Mouse (Mus musculus): ENCODE measurements around the gene Hs6st1. TPM values are rescaled to one million over a fixed set of nuclear protein-coding genes. Genes with fewer than 3 reads are reported as not detected.
A peak's percentile ranks its signal among the peaks of the same experiment; 100 is the strongest.

Hs6st1 gene
- polyA plus RNA-seq, 1 experiment from 2014 or later = 4.3 TPM

DNA sequence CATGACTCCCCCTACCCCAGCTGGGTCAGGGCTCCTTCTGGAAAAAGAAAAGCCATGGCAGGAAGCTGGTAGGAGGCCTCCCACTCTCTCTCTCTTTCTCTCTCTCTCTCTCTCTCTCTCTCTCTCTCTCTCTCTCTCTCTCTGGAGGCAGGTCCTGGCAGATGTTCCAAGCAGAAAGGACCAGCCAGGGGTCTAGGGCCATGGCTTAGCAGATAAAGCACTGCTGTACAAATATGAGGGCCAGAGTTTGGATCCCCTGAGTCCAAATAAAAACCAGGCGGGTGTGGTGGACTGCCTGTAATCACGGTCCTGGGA is 4.6 kb upstream of the Hs6st1 start:
- H3K27ac ChIP-seq (ENCODE audit: low read length) = no peak overlapping the region
- ATAC-seq = no peak
- H3K9ac ChIP-seq (ENCODE audit: low read depth, low read length) = no peak overlapping the region
- no peak overlapping the region for H3K4me3 ChIP-seq (ENCODE audit: low read length)
- H3K9me3 ChIP-seq (ENCODE audit: control insufficient read depth, low read length) = no peaks in the 10 kb centered on the region
- H3K4me2 ChIP-seq (ENCODE audit: low read depth, low read length) = no peak overlapping the region
- H3K27me3 ChIP-seq (replicated peaks; ENCODE audit: control insufficient read depth, insufficient read depth, low read length) = no peaks in the 10 kb centered on the region
- H3K4me1 ChIP-seq (ENCODE audit: control insufficient read depth, insufficient read depth, low read length) = peaks cover 19% of the 10 kb centered on the region
- H3K36me3 ChIP-seq (ENCODE audit: control insufficient read depth, insufficient read depth, low read length) = no peaks in the 10 kb centered on the region
- 90% methylated on average over 2 of the region's 2 CpGs for WGBS

DNA sequence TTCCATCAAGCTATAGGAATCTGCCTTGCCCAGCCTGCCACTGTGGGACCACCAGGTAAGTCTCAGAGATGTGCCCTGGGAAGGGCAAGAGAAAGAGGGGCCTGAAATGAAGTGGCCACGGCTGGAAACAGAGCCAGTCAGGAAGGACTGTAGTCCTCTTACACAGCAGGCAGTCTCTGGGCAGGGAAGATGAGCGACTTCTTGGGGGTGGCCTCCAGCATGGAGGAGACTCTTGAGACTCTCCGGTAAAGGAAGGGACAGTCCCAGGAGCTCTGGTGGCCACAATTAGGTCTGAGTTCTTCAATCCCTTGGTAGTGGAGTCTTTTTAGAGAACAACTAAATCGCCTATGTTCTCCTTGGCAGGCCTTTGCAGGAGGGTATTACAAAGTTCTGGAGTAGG is 4.0 kb upstream of the Hs6st1 start:
- no peak for ATAC-seq
- H3K36me3 ChIP-seq (ENCODE audit: control insufficient read depth, insufficient read depth, low read length) = no peaks in the 10 kb centered on the region
- H3K4me1 ChIP-seq (ENCODE audit: control insufficient read depth, insufficient read depth, low read length) = peaks cover 19% of the 10 kb centered on the region
- H3K9ac ChIP-seq (ENCODE audit: low read depth, low read length) = peak overlapping the region; percentile 39; the same call in 1 of the 2 replicates
- H3K27me3 ChIP-seq (replicated peaks; ENCODE audit: control insufficient read depth, insufficient read depth, low read length) = no peaks in the 10 kb centered on the region
- 51% methylated on average over 4 of the region's 4 CpGs for WGBS
- no peak overlapping the region for H3K27ac ChIP-seq (ENCODE audit: low read length)
- H3K9me3 ChIP-seq (ENCODE audit: control insufficient read depth, low read length) = no peaks in the 10 kb centered on the region
- H3K4me3 ChIP-seq (ENCODE audit: low read length) = no peak overlapping the region
- peak overlapping the region; percentile 52; the same call in 1 of the 2 replicates for H3K4me2 ChIP-seq (ENCODE audit: low read depth, low read length)

DNA sequence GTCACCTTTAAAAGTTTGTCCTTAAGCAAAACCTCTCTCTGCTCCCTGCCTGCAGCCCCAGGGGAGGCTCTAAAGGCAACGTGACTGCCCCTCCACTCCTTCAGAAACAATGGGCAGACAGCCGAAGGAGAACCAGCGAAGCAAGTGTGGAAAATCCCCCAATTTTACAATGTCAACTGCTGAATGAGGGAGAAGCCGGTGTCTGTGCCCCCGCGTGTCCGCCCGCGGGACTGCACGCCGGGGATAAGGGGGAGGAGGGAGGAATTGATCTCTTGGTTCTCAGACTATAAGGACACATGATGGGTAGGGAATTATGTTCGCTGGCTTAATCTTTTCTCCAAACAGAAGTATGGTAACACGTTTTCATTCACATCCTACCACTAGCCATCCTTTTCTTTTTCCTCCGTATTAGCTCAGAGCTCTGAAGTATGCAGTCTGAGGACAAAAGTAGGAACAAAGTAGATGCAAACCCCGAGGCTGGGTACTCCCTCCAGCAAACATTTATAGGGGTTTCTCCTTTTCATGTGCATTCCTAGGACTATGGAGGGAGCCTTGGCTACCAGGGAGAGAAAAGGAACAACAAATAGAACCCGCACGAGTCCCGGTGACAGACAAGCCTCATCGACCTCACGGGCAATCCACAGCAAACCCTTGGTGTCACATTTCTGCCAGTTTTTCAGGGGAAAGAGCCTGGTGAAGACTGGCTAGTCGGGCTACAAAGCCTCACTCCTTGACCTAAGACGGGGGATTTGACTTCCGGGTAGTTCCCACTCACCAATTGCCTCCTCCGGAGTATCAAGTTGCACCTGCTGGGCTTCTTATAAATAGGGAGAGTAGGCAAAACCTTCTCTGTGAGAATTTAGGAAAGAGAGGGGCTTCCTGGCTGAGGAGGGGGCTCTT is 3.1 kb upstream of the Hs6st1 start:
- H3K9me3 ChIP-seq (ENCODE audit: control insufficient read depth, low read length) = no peaks in the 10 kb centered on the region
- peak; percentile 37; the same call in 1 of the 2 replicates for ATAC-seq
- H3K9ac ChIP-seq (ENCODE audit: low read depth, low read length) = peak overlapping the region; percentile 39
- 2% methylated on average over 24 of the region's 24 CpGs for WGBS
- peak overlapping the region; percentile 24 for H3K4me3 ChIP-seq (ENCODE audit: low read length)
- H3K4me1 ChIP-seq (ENCODE audit: control insufficient read depth, insufficient read depth, low read length) = peaks cover 28% of the 10 kb centered on the region
- H3K27me3 ChIP-seq (replicated peaks; ENCODE audit: control insufficient read depth, insufficient read depth, low read length) = no peaks in the 10 kb centered on the region
- H3K4me2 ChIP-seq (ENCODE audit: low read depth, low read length) = peak overlapping the region; percentile 52
- 0 out of 2 replicates have a peak overlapping the region, but pooled peaks have one; percentile 7 for H3K27ac ChIP-seq (ENCODE audit: low read length)
- no peaks in the 10 kb centered on the region for H3K36me3 ChIP-seq (ENCODE audit: control insufficient read depth, insufficient read depth, low read length)

DNA sequence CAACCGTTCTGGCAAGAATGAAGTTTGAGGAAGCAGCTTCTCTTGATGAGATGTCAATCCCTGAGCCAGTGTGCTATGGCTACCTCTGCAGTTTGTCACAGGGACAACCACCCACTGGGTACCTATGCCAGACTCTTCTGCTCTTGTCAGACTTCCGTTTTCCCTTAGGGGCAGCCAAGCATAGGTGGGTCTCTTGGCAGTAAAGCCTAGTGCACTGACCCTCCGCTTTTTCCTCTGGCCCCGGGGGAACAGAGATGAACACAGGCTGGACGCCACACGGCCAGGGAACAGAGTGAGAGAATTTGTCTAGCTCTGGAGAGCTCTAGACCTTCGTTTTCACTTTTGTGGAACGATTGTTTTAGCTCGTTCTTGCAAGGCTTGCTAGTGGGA is 2.4 kb upstream of the Hs6st1 start:
- Histone ChIP-seq H3K27ac (ENCODE audit: low read length) (no peak overlapping the region), H3K4me1 (ENCODE audit: control insufficient read depth, insufficient read depth, low read length) (peaks cover 34% of the 10 kb centered on the region), H3K36me3 (ENCODE audit: control insufficient read depth, insufficient read depth, low read length) (no peaks in the 10 kb centered on the region), H3K9me3 (ENCODE audit: control insufficient read depth, low read length) (no peaks in the 10 kb centered on the region), H3K4me2 (ENCODE audit: low read depth, low read length) (peak overlapping the region; percentile 52; the same call in 1 of the 2 replicates), H3K27me3 (replicated peaks; ENCODE audit: control insufficient read depth, insufficient read depth, low read length) (no peaks in the 10 kb centered on the region), H3K4me3 (ENCODE audit: low read length) (no peak overlapping the region), H3K9ac (ENCODE audit: low read depth, low read length) (no peak overlapping the region)
- WGBS = 62% methylated on average over 9 of the region's 9 CpGs
- no peak for ATAC-seq

DNA sequence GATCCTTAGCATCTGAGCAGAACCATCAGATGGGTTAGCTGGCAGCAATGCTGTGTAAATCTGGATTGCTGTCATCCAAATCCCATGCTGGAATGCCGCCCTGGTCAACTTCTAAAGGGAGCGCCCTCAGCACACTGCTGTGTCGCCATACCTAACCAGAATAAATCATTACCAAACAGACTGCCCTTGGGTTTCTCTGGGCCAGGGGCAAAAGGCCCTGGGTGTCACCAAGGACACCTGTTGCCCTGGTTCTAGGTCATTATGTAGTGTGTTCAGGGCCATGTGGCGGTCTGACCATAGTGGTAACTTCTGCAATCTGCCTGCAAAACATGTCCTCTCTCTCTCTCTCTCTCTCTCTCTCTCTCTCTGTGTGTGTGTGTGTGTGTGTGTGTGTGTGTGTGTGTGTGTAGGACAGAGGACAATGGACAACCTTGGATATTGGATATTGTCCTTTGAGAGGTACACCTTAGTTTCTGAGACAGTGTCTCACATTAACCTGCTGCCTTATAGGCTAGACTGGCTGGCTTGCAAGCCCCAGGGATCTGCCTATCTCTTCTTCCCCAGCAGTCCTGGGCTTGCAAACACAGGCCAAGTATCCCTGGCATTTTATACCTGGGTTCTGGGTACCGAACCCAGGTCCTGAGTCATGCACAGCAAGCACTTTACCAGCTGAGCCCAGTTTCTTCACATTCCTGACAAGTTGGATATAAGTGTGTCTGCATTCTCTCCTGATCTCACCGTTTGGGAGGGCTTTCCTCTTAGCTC is 1.8 kb upstream of the Hs6st1 start:
- Histone ChIP-seq H3K36me3 (ENCODE audit: control insufficient read depth, insufficient read depth, low read length) (no peaks in the 10 kb centered on the region), H3K4me3 (ENCODE audit: low read length) (no peak overlapping the region), H3K9ac (ENCODE audit: low read depth, low read length) (no peak overlapping the region), H3K4me2 (ENCODE audit: low read depth, low read length) (no peak overlapping the region), H3K27me3 (replicated peaks; ENCODE audit: control insufficient read depth, insufficient read depth, low read length) (no peaks in the 10 kb centered on the region), H3K27ac (ENCODE audit: low read length) (no peak overlapping the region), H3K9me3 (ENCODE audit: control insufficient read depth, low read length) (no peaks in the 10 kb centered on the region), H3K4me1 (ENCODE audit: control insufficient read depth, insufficient read depth, low read length) (peaks cover 41% of the 10 kb centered on the region)
- WGBS = 91% methylated on average over 6 of the region's 6 CpGs
- ATAC-seq = no peak

DNA sequence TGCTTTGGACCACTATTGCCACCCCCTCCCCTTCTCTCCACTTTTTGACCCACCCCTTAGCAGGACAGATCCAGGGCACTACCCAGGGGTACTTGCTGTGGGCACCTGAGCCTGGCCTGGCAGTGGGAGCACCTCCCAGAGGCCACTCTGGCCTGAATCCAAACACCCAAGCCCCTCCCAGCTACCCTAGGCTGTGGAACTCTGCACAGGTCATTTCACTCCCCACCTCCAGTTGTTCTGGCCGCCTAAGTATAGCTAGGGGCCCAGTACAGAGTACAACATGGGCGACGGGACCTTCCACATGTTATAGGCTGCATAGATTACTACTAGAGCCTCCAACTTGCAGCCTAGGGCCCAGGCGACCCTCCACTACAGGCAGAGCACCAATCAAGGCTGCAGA is 999 bp upstream of the Hs6st1 start:
- whole genome bisulfite sequencing = 73% methylated on average over 4 of the region's 4 CpGs
- no peak overlapping the region for H3K4me3 ChIP-seq (ENCODE audit: low read length)
- no peaks in the 10 kb centered on the region for H3K9me3 ChIP-seq (ENCODE audit: control insufficient read depth, low read length)
- no peak for ATAC-seq
- H3K27ac ChIP-seq (ENCODE audit: low read length) = no peak overlapping the region
- no peak overlapping the region; the same call in 1 of the 2 replicates for H3K9ac ChIP-seq (ENCODE audit: low read depth, low read length)
- peak overlapping the region; percentile 87 for H3K4me2 ChIP-seq (ENCODE audit: low read depth, low read length)
- peaks cover 49% of the 10 kb centered on the region for H3K4me1 ChIP-seq (ENCODE audit: control insufficient read depth, insufficient read depth, low read length)
- H3K36me3 ChIP-seq (ENCODE audit: control insufficient read depth, insufficient read depth, low read length) = no peaks in the 10 kb centered on the region
- no peaks in the 10 kb centered on the region for H3K27me3 ChIP-seq (replicated peaks; ENCODE audit: control insufficient read depth, insufficient read depth, low read length)

DNA sequence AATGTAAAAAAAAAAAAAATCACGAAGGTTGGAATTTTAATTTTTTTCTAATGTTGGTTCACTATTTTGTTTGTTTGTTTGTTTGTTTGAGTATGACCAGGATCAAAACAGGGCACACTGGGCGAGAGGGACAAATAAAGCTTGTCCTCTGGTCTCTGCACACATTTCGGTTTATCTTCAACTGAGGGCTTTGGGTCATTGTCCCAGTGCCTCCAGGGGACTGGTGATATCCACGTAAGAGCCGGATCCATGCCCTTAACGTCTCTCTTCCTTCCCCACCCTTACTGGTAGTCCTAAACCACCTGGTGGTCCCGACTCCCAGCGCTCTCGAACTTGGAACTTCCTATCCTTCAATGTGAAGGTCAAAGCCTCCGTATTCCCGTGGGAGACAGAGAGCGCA is 589 bp upstream of the Hs6st1 start:
- 26% methylated on average over 12 of the region's 12 CpGs for WGBS
- peak overlapping the region; percentile 80 for H3K4me3 ChIP-seq (ENCODE audit: low read length)
- peaks cover 53% of the 10 kb centered on the region for H3K4me1 ChIP-seq (ENCODE audit: control insufficient read depth, insufficient read depth, low read length)
- H3K27me3 ChIP-seq (replicated peaks; ENCODE audit: control insufficient read depth, insufficient read depth, low read length) = no peaks in the 10 kb centered on the region
- H3K4me2 ChIP-seq (ENCODE audit: low read depth, low read length) = peak overlapping the region; percentile 87
- no peaks in the 10 kb centered on the region for H3K36me3 ChIP-seq (ENCODE audit: control insufficient read depth, insufficient read depth, low read length)
- no peaks in the 10 kb centered on the region for H3K9me3 ChIP-seq (ENCODE audit: control insufficient read depth, low read length)
- no peak overlapping the region for H3K27ac ChIP-seq (ENCODE audit: low read length)
- H3K9ac ChIP-seq (ENCODE audit: low read depth, low read length) = peak overlapping the region; percentile 72
- ATAC-seq = peak; percentile 0; the same call in 1 of the 2 replicates

DNA sequence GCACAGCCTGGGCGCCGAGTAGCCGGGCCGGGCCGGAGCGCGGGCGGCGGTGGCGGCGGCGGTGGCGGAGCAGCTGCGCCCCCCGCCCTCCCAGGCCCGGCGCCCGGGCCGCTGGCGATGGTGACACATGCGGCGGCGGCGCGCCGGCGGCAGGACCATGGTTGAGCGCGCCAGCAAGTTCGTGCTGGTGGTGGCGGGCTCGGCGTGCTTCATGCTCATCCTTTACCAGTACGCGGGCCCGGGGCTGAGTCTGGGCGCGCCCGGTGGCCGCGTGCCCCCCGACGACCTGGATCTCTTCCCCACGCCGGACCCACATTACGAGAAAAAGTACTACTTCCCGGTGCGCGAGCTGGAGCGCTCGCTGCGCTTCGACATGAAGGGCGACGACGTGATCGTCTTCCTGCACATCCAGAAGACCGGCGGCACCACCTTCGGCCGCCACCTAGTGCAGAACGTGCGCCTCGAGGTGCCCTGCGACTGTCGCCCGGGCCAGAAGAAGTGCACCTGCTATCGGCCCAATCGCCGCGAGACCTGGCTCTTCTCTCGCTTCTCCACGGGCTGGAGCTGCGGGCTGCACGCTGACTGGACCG is 426 bp downstream of the Hs6st1 start:
- WGBS = under 1% methylated on average over 67 of the region's 76 CpGs
- Histone ChIP-seq H3K9me3 (ENCODE audit: control insufficient read depth, low read length) (no peaks in the 10 kb centered on the region), H3K36me3 (ENCODE audit: control insufficient read depth, insufficient read depth, low read length) (no peaks in the 10 kb centered on the region), H3K4me1 (ENCODE audit: control insufficient read depth, insufficient read depth, low read length) (peaks cover 63% of the 10 kb centered on the region), H3K27me3 (replicated peaks; ENCODE audit: control insufficient read depth, insufficient read depth, low read length) (no peaks in the 10 kb centered on the region), H3K4me2 (ENCODE audit: low read depth, low read length) (peak overlapping the region; percentile 87), H3K9ac (ENCODE audit: low read depth, low read length) (peak overlapping the region; percentile 83), H3K27ac (ENCODE audit: low read length) (peak overlapping the region; percentile 87), H3K4me3 (ENCODE audit: low read length) (peak overlapping the region; percentile 80)
- peak; percentile 45; the same call in 1 of the 2 replicates for ATAC-seq

DNA sequence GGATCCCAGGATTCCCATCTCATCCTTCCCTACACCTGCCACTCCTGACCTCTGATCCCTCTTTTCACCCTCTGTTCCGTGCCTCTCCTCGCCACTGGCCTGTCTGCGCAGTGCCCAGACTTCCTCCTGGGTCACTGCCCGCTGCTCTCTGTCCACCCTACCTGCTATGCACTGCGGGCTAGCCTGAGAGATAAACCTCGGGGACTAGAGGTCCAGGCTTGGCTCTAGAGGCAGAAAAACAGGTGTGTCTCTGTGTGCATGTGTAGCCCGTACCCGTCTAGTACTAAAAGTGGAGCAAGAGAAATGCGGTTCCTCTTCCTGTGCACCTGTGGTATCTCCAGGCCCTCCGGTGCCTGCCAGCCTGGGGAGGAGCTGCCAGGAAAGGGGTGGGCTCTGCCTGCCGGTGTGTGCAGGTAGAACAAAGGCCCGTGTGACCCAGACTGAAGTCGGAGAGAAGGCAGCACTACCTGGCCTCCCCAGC is 1.1 kb downstream of the Hs6st1 start:
- H3K36me3 ChIP-seq (ENCODE audit: control insufficient read depth, insufficient read depth, low read length) = no peaks in the 10 kb centered on the region
- peaks cover 66% of the 10 kb centered on the region for H3K4me1 ChIP-seq (ENCODE audit: control insufficient read depth, insufficient read depth, low read length)
- H3K4me2 ChIP-seq (ENCODE audit: low read depth, low read length) = peak overlapping the region; percentile 87
- H3K27me3 ChIP-seq (replicated peaks; ENCODE audit: control insufficient read depth, insufficient read depth, low read length) = no peaks in the 10 kb centered on the region
- peak; percentile 21 for ATAC-seq
- WGBS = 3% methylated on average over 13 of the region's 13 CpGs
- H3K9me3 ChIP-seq (ENCODE audit: control insufficient read depth, low read length) = no peaks in the 10 kb centered on the region
- peak overlapping the region; percentile 83 for H3K9ac ChIP-seq (ENCODE audit: low read depth, low read length)
- peak overlapping the region; percentile 87 for H3K27ac ChIP-seq (ENCODE audit: low read length)
- H3K4me3 ChIP-seq (ENCODE audit: low read length) = peak overlapping the region; percentile 80

Data from intestine, embryonic 16.5 days (tissue).